Mouse (Mus musculus): ENCODE measurements around the gene Eloa.

DNA sequence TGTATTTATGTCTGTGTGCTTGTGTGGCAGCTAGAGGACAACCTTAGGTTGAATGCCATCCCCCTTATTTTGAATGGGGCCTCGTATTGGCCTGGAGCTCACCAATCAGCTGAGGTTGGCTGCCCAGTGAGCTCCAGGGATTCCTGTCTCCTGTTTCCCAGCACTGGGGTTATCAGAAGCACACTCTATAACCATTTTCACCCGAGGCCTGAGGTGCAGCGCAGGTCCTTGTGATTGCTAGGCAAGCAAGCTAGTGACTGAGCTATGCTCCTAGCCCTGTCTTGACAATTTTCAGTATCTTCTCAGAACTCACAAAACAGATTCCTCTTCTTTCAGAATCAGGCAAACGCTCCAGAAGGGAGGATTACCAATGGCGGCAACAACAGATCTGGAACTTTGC, 37.0 kb downstream of the Eloa start:
- no peak for TF ChIP-seq CTCF (IDR thresholded peaks at IDR 0.05; ENCODE audit: extremely low read depth, insufficient read depth, low read length)
- no peak for TF ChIP-seq POLR2A (IDR thresholded peaks at IDR 0.05; ENCODE audit: extremely low read depth, insufficient read depth, low read length)
